Mouse (Mus musculus) mouse embryonic stem cell (cell line): ENCODE measurements around the gene Saa1.

Source experiments
- in situ Hi-C, 2 experiments: fragments of 300-500 bp; cut with MboI; formaldehyde crosslinking; loops; 1 replicate in 1 of 2; 3 replicates in 1 of 2; pipeline ENCODE4 v1.14.3; 2019 to 2020; ENCODE audit warnings: low sequenced_read_pairs in 2 of 2, low pct_unique_long_range_greater_than_20kb in 1 of 2, mixed read lengths in 1 of 2; ENCODE audit not compliant: unreplicated experiment in 1 of 2

Gene Saa1

DNA sequence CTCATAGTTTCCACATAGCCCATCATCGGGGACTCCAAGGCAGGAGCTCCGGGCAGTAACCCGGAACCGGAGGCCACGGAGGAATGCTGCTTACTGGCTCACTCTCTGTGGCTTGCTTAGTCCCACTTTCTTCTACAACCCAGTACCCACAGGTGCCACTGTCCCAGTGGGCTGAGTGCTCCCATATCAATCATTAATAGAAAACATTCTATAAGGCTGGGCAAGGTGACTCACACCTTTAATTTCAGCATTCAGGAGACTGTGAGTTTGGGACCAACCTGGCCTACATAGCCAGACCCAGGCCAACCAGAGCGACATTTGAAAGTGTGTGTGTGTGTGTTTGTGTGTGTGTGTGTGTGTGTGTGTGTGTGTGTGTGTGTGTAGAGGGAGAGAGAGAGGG is 19.4 kb downstream of the Saa1 start:
- in situ Hi-C loops: no loop called here

DNA sequence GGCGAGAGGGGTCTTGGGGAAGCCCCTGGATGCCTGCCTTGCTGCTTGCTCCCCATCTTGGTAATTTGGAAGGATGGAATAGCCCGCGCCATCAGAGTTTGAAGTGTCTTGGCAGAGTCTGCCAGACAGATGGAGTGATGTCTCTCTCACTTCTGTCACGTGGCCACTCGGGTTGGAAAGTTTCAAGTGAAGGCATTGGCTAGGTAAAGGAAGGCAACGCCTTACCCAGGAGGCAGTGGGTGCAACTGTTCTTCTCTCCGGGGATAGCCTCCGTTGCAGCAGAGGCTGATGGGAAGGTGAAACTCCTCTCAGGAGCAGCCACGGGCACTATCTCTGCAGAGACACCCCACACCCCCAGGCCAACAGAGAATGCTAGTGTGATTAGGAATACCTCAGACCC is 22.3 kb downstream of the Saa1 start:
- in situ Hi-C loops: no loop called here

DNA sequence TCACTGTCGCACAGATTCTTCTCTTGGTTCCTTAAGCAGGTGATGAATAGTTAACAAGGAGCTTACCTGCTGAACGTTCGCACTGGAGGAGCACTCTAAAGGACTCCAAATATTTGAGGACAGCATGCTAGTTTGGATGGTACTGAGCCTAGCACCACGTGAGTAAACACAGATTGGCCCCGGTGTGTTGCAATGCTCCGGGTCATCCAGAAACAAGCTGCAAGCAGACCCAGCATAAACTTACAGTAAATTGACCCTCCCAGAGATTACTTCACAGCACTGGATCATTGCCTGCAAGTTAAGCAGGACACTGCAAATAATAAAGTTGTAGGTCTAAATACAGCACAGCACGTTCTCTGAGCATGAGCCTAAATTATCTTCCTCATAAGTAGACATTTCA is 23.3 kb downstream of the Saa1 start:
- in situ Hi-C loops: no loop called here

DNA sequence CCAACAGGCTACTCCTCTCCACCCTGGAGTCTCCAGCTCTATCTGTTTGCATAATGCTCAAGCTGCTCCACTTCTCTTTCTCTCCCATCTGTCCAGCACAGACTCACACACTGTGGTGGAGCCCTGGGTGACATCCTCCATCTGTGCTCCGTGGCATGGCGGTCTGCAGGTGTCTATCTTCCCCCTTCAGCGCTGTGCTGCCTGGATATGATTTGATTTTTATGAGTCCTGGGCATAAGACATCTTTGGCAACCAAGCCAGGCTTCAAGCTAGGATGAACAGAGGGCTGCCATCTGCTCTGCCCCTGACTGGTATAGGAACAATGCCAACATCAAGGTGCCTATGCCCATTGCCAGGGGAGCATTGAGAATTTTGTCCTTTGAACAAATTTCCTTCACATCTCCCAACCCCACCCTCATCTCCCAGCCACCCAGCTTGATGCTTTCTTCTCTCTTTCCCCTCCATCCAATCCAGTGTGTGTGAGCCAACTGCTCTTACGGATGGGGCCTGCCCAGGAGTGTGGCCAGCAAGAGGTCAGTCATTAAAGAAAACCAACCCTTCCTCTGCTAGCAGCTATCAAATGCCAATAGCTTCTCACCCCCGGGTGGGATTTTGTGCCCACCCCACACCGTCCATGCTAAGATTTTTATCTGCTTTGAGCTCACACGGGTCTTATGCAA is 24.0 kb downstream of the Saa1 start:
- in situ Hi-C loops: no loop called here

DNA sequence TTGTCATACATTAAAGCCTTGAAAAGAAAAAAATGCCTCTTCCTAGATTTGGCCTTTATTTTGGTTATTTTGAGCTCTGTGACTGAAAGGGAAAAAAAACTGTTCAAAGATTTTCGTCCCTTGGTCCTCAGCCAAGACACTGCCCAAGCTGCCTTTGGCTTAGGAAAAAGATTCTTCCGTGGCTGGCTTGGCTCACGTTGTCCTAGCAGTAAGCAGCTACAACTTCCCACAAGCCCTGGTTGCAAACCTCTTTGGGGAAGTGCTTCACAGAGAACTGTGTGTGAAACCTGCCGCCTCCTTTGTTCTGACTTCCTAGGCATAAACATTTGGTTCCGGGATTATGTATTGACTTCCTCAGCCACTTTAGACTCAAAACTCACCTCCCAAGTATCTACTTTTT is 25.9 kb downstream of the Saa1 start:
- in situ Hi-C loops: no loop called here

DNA sequence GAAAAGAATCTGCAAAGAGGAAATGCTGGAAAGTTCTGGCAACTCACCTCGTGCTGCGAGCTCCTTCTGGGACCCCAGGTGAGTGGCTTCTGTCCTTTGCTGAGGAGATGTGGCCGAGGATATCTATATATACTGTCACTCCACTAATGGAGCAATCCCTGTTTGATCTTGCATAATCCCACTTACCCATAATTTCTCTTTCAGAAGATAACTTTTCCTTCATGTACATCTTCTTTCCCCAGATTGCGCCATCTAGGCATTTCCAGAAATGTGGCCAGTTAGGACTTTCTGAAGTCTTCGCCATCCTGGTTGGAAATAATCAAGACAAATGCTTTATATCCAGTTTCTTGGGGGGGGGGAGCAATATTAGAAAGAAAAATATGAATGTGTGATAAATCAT is 27.2 kb downstream of the Saa1 start, which contains the start of gene Saa3:
Saa3 (minus strand) TSS at position 101 of the 400 bp plus-strand sequence.
- in situ Hi-C loops: no loop called here

DNA sequence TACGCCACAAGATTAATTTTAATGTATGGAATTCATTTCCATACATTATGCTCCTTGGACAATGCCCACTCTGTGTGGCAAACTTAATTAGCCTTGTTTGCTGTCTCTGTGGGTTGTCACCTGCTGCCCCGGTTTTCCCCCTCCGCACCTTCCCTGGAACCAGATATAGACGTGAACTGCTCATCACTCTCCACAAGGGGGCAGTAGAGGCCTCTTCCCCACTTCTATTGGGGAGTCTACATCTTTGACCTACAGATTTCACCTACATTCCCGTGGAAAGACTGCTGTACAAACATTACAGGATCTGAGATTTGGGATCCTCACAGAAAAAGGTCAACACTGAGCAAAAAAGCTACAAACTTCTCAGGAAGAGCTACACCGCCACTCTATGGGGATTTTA is 28.3 kb downstream of the Saa1 start:
- in situ Hi-C loops: loop anchor here in 1 of 2 experiments (5.0 kb wide), 1 partner anchor 53 kb away; no protein-coding TSS in a partner anchor

DNA sequence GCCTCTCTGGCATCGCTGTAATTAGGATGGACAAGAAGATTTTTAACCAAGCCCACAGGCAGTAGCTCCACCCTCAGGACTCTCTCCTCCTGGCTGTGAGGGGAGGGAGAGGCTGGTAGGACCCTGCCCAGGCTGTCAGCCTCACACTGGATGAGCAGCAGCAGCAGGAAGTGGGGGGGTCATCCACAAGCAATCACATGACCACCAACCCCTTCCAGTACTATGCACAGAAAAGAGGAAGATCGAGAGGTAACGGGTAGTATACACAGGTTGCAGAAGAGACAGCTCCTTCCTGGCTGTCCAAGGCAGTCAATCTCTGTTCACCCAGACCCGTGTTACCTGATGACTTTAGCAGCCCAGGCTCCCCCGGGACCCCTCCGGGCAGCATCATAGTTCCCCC is 30.5 kb downstream of the Saa1 start:
- in situ Hi-C loops: loop anchor here in 1 of 2 experiments (5.0 kb wide), 1 partner anchor 55 kb away; no protein-coding TSS in a partner anchor

DNA sequence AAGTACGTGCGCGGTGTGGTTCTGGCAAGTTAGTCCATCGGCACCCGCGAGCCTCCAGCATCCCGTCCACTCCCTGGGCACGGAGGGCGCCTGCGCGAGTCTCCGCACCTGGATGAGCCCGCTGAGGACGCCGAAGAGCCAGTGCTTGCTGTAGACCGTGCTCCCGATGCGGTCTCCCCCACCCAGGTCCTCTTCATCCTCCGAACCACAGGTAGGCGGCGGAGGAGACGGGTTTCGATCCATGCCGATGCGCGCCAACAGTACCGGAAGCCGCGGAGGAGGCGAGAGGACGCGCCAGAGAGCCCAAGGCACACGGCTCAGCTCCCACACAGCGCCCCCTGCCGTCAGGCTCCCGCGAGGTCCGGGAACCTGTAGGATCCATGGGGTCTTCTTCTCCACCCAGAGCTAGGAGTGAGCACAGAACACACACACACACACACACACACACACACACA is 32.4 kb downstream of the Saa1 start, which contains the start of gene Saal1:
Saal1 (minus strand) TSS at position 291 of the 455 bp plus-strand sequence.
- in situ Hi-C loops: loop anchor here in 1 of 2 experiments (5.0 kb wide), 1 partner anchor 57 kb away; no protein-coding TSS in a partner anchor

DNA sequence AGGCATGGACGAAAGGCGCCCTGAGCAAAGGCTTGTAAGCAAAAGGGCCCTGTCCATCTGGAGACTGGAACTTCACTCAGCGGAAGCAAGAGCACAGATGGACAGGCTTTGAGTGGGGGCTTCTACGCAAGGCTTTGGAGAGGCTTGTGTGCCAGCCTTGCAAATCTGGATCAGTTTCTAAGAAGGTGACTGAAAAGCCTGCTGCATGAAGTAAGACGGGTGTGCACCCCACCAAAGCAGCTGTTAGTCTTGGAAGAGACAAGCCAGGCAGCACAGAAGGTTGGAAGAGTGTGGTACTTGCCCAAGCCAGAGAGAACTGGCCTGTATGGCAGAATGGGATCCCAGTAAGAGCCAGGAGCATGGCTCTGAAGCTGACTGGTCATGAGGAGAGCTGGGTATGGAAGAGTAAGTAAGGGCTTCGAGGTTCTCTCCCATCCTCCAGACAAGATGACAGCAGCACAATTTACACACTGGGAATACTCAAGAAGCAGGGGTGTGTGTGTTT is 42.2 kb downstream of the Saa1 start:
- in situ Hi-C loops: loop anchor here in 1 of 2 experiments (5.0 kb wide), 1 partner anchor 97 kb away; the partner anchor contains the start of genes Gtf2h1 and Hps5

DNA sequence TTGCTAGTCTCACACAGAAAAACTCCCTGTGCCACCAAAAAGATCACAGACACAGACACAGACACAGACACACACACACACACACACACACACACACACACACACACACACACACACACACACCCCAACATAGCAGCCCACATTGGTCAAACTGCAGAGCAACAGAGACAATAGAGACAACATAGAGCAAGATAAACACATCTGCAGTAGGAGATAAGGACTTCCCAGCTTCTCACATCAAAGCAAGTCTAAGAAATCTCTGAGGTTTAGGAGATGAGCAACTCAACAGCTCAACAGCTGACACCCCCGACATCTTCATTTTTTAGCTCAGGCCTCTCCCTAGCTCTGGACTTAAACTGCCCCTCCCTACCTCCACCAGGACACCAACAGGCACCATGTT is 46.0 kb downstream of the Saa1 start:
- in situ Hi-C loops: no loop called here
